Mouse (Mus musculus) liver, adult 2 months (tissue): ENCODE measurements around the gene Dnah7b. TPM values are rescaled to one million over a fixed set of nuclear protein-coding genes. Genes with fewer than 3 reads are reported as not detected.
"Not testable (repeated sequence)": the region's sequence is repeated elsewhere in the genome, so short reads cannot be mapped to it uniquely, and the experiment has no call there.

ENCODE experiments used
- DNase-seq: peaks from one replicate; pipeline ENCODE4 v3.0.0-alpha.2; 2011; ENCODE audit warnings: low read depth, low spot score; ENCODE audit errors: extremely low read depth
- H3K27ac ChIP-seq: fragments of 200-500 bp; replicated peaks from 2 replicates; pipeline ENCODE4 v1.5.1; 2012; ENCODE audit warnings: low read depth, mild to moderate bottlenecking, control low read depth, inconsistent platforms, low read length; ENCODE audit not compliant: insufficient read depth
- H3K27me3 ChIP-seq: fragments of 200-500 bp; 2 replicates; pipeline ENCODE4 v1.6.1; 2012; ENCODE audit warnings: mild to moderate bottlenecking, moderate library complexity, low read length, inconsistent platforms; ENCODE audit not compliant: control insufficient read depth, insufficient read depth
- H3K36me3 ChIP-seq: fragments of 200-500 bp; 2 replicates; pipeline ENCODE4 v1.6.1; 2012; ENCODE audit warnings: low read length, inconsistent platforms; ENCODE audit not compliant: control insufficient read depth, insufficient read depth
- H3K4me1 ChIP-seq: fragments of 200-500 bp; 2 replicates; pipeline ENCODE4 v1.6.1; 2011; ENCODE audit warnings: low read length; ENCODE audit not compliant: control insufficient read depth, insufficient read depth
- H3K4me3 ChIP-seq: fragments of 200-500 bp; 2 replicates; pipeline ENCODE4 v1.5.1; 2011; ENCODE audit warnings: low read depth, mild to moderate bottlenecking, control low read depth, low read length, moderate library complexity; ENCODE audit not compliant: insufficient read depth
- H3K79me2 ChIP-seq: fragments of 200-500 bp; 2 replicates; pipeline ENCODE4 v1.6.1; 2012; ENCODE audit warnings: inconsistent platforms, mild to moderate bottlenecking, low read length, moderate library complexity; ENCODE audit not compliant: control insufficient read depth, insufficient read depth
- H3K9ac ChIP-seq: fragments of 200-500 bp; 2 replicates; pipeline ENCODE4 v1.6.1; 2012; ENCODE audit warnings: low read depth, mild to moderate bottlenecking, control low read depth, inconsistent platforms, low read length
- CTCF ChIP-seq: fragments of 200-500 bp; IDR thresholded peaks from 2 replicates; pipeline ENCODE4 v1.5.1; 2011; ENCODE audit warnings: low read depth, low read length, control low read depth
- POLR2A ChIP-seq: fragments of 200-500 bp; IDR thresholded peaks from 2 replicates; pipeline ENCODE4 v1.6.1; 2011; ENCODE audit warnings: low read length, control low read depth; ENCODE audit not compliant: insufficient read depth; ENCODE audit errors: extremely low read depth
- WGBS: fragments of 180-500 bp; shearing (Covaris S2); methylation state at CpG from one replicate; pipeline ENCODE4 v1.1.7; 2018; 5-methylcytosine and 5-hydroxymethylcytosine counted together
- polyA plus RNA-seq: library from polyadenylated mRNA; depleted of rRNA; stranded (reverse); fragments of >200 nt; gene quantifications from 2 replicates; pipeline ENCODE4 v1.2.3, GENCODE M21; 2012
- total RNA-seq: library from RNA; depleted of rRNA; stranded (reverse); fragments of >200 nt; gene quantifications from 2 replicates; pipeline ENCODE4 v1.2.3, GENCODE M21; 2014

The Dnah7b gene
- total and polyA plus RNA-seq, 2 experiments, result 0.10 to 0.18 TPM

- Histone ChIP-seq H3K4me3 (no peak overlapping the region), H3K4me1 (no peaks in the 10 kb centered on the region), H3K79me2 (no peaks in the 10 kb centered on the region), H3K27ac (no peak overlapping the region), H3K36me3 (no peaks in the 10 kb centered on the region), H3K9ac (no peak overlapping the region), H3K27me3 (no peaks in the 10 kb centered on the region)
- TF ChIP-seq POLR2A (no peak), CTCF (no peak)
- WGBS, result 41% methylated on average over 4 of the region's 4 CpGs
- no peak for DNase-seq
Observed at GRCm38 (mm10) chr1:46128058-46128457, 61.9 kb downstream of the Dnah7b start.

DNA sequence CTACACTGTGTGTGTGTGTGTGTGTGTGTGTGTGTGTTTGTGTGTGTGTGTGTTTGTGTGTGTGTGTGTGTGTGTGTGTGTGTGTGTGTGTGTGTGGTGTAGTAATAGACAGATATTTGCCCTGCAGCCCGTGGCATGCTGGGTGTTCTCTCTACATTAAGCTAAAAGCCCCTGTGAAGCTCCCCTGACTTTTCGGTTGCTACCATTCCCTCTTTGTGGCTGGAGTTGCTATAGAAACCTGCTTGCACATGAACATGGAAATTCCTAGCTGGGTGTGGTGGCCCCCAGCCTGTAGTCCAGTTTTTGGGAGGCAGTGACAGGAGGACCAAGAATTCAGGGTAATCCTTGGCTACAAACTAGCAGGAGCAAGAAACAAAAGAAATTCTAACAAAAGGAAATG is 130.7 kb downstream of the Dnah7b start:
- not testable (repeated sequence) for H3K4me1 ChIP-seq, H3K27ac ChIP-seq, H3K79me2 ChIP-seq, DNase-seq, H3K27me3 ChIP-seq, H3K36me3 ChIP-seq, H3K9ac ChIP-seq, H3K4me3 ChIP-seq
- 71% methylated on average over 2 of the region's 2 CpGs for WGBS

DNA sequence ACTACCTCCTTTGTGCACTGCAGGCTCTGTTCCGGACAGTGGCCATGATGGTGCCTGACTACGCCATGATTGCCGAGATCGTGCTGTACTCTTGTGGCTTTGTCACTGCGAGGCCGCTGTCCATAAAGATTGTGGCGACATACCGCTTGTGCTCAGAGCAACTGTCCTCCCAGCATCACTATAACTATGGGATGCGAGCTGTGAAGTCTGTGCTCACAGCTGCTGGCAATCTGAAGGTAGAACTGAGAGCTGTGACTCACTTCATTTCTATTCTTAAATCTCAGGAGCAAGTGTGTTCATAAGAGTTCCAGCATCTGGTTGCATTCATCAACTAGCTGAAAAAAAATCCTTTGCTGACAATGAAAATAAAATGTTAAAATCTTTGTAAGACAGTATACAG is 135.1 kb downstream of the Dnah7b start:
- WGBS, result 97% methylated on average over 9 of the region's 9 CpGs
- not testable (repeated sequence) for H3K4me3 ChIP-seq, H3K27me3 ChIP-seq, H3K4me1 ChIP-seq, H3K36me3 ChIP-seq, H3K79me2 ChIP-seq, H3K9ac ChIP-seq, DNase-seq, H3K27ac ChIP-seq

- not testable (repeated sequence) for H3K4me3 ChIP-seq, H3K9ac ChIP-seq, H3K27me3 ChIP-seq, H3K36me3 ChIP-seq, H3K79me2 ChIP-seq, H3K4me1 ChIP-seq, DNase-seq, H3K27ac ChIP-seq
- 67% methylated on average over 2 of the region's 2 CpGs for WGBS
Observed at GRCm38 (mm10) chr1:46210014-46210588, 144.0 kb downstream of the Dnah7b start.

- H3K27me3 ChIP-seq, H3K79me2 ChIP-seq, DNase-seq, H3K9ac ChIP-seq, H3K4me1 ChIP-seq, H3K27ac ChIP-seq, H3K4me3 ChIP-seq, H3K36me3 ChIP-seq: not testable (repeated sequence)
- 77% methylated on average over 2 of the region's 2 CpGs for WGBS
Observed at GRCm38 (mm10) chr1:46222704-46223103, 156.6 kb downstream of the Dnah7b start.

GRCm38 (mm10) chr1:46226136-46226535 is 160.0 kb downstream of the Dnah7b start:
- not testable (repeated sequence) for H3K9ac ChIP-seq, H3K4me1 ChIP-seq, H3K36me3 ChIP-seq, H3K4me3 ChIP-seq, H3K79me2 ChIP-seq, H3K27ac ChIP-seq, DNase-seq, H3K27me3 ChIP-seq

DNA sequence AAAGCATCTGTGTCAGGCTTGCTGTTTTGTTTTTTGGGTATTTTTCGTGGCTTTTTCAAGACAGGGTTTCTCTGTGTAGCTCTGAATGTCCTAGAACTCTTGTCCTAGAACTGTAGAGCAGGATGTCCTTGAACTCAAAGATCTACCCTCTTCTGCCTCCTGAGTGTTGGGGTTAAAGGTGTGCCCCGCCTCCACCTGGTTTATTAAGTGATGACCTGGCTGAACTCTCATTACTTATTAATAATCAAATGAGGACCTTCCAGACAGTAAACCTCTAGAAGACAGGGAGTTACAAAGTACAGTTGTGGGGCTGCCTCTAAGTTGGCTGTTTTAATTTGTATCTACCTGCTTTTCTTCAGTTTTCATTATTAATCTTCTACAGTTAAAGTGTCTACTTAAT is 202.7 kb downstream of the Dnah7b start:
- not testable (repeated sequence) for H3K4me1 ChIP-seq, H3K79me2 ChIP-seq
- 60% methylated on average over 2 of the region's 2 CpGs for WGBS

More for the DNA sequence above, 202.7 kb downstream of the Dnah7b start:
- H3K27ac ChIP-seq, H3K27me3 ChIP-seq, H3K36me3 ChIP-seq, H3K9ac ChIP-seq, H3K4me3 ChIP-seq: not testable (repeated sequence)
- peak; percentile 12 for DNase-seq
